Mouse (Mus musculus) neural tube, embryonic 14.5 days (tissue): ENCODE measurements around the gene Olfr101. TPM values are rescaled to one million over a fixed set of nuclear protein-coding genes. Genes with fewer than 3 reads are reported as not detected.

Source experiments
- ATAC-seq: fragments of 200-750 bp; cut with Nextera tagmentation; 2 replicates; pipeline ENCODE4 v1.8.0; 2017; ENCODE audit warnings: low read depth, mild to moderate bottlenecking, moderate TSS enrichment, moderate library complexity
- H3K27ac ChIP-seq: fragments of 300-500 bp; sonication (generic); 2 replicates; pipeline ENCODE4 v1.5.1; 2014; ENCODE audit warnings: low read depth, mild to moderate bottlenecking, control low read depth, low read length, moderate library complexity, mixed read lengths
- H3K27me3 ChIP-seq: fragments of 300-500 bp; sonication (generic); 2 replicates; pipeline ENCODE4 v1.6.1; 2014; ENCODE audit warnings: low read length; ENCODE audit not compliant: control insufficient read depth, insufficient read depth
- H3K36me3 ChIP-seq: fragments of 300-500 bp; sonication (generic); 2 replicates; pipeline ENCODE4 v1.6.1; 2014; ENCODE audit warnings: low read length, mixed read lengths; ENCODE audit not compliant: control insufficient read depth, insufficient read depth
- H3K4me1 ChIP-seq: fragments of 300-500 bp; sonication (generic); 2 replicates; pipeline ENCODE4 v1.6.1; 2014; ENCODE audit warnings: low read length; ENCODE audit not compliant: control insufficient read depth, insufficient read depth
- H3K4me2 ChIP-seq: fragments of 300-500 bp; sonication (generic); 2 replicates; pipeline ENCODE4 v1.6.1; 2014; ENCODE audit warnings: mild to moderate bottlenecking, low read depth, low read length, control low read depth
- H3K4me3 ChIP-seq: fragments of 300-500 bp; sonication (generic); 2 replicates; pipeline ENCODE4 v1.5.1; 2014; ENCODE audit warnings: low read depth, low read length, control low read depth, mixed read lengths
- H3K9ac ChIP-seq: fragments of 300-500 bp; sonication (generic); replicated peaks from 2 replicates; pipeline ENCODE4 v1.6.1; 2014; ENCODE audit warnings: low read depth, mild to moderate bottlenecking, control low read depth, low read length, mixed read lengths
- H3K9me3 ChIP-seq: fragments of 300-500 bp; sonication (generic); 2 replicates; pipeline ENCODE4 v1.6.1; 2016; ENCODE audit warnings: low read length; ENCODE audit not compliant: control insufficient read depth
- WGBS: fragments of 180-500 bp; shearing (Covaris S2); extraction: QIAGEN DNeasy Blood & Tissue Kit; methylation state at CpG from one replicate; pipeline ENCODE4 v1.1.7; 2014; 5-methylcytosine and 5-hydroxymethylcytosine counted together
- polyA plus RNA-seq: library from polyadenylated mRNA; unstranded; fragments of >200 nt; fragmentation: Nextera tagmentation; extraction: Ambion mirVana; gene quantifications from 2 replicates; pipeline ENCODE4 v1.2.1, GENCODE M21; 2014

Gene Olfr101
- not detected in 2 replicates for polyA plus RNA-seq

GRCm38 (mm10) chr17:37304213-37304612 is at the start of gene Olfr101:
TSS of gene Olfr101 (minus strand) at chr17:37304313.
- no peak for ATAC-seq
- no peak within 1 kb of the TSS for H3K4me2 ChIP-seq
- WGBS, result 85% methylated on average over 4 of the region's 4 CpGs
- no peaks in the 10 kb centered on the region for H3K27me3 ChIP-seq
- H3K4me1 ChIP-seq, result no peaks in the 10 kb centered on the region
- no peaks in the 10 kb centered on the region for H3K36me3 ChIP-seq
- H3K27ac ChIP-seq, result no peak within 1 kb of the TSS
- H3K9ac ChIP-seq, result no peak within 1 kb of the TSS
- no peak within 1 kb of the TSS for H3K4me3 ChIP-seq
- no peaks in the 10 kb centered on the region for H3K9me3 ChIP-seq

- H3K9me3 ChIP-seq, result no peaks in the 10 kb centered on the region
- H3K36me3 ChIP-seq, result no peaks in the 10 kb centered on the region
- no peak within 1 kb of the TSS for H3K9ac ChIP-seq
- H3K4me1 ChIP-seq, result no peaks in the 10 kb centered on the region
- no peak for ATAC-seq
- H3K27me3 ChIP-seq, result no peaks in the 10 kb centered on the region
- no peak within 1 kb of the TSS for H3K27ac ChIP-seq
- WGBS, result 91% methylated on average over 2 of the region's 2 CpGs
- H3K4me2 ChIP-seq, result no peak within 1 kb of the TSS
- H3K4me3 ChIP-seq, result no peak within 1 kb of the TSS
Measured at GRCm38 (mm10) chr17:37339598-37339997, 35.5 kb upstream of the Olfr101 start, which contains the start of gene Olfr103. TSS of gene Olfr103 (minus strand) at chr17:37339698.

- ATAC-seq, result no peak
- Histone ChIP-seq H3K9ac (no peak within 1 kb of the TSS), H3K4me2 (no peak within 1 kb of the TSS), H3K36me3 (no peaks in the 10 kb centered on the region), H3K4me1 (no peaks in the 10 kb centered on the region), H3K9me3 (no peaks in the 10 kb centered on the region), H3K4me3 (no peak within 1 kb of the TSS), H3K27ac (no peak within 1 kb of the TSS), H3K27me3 (no peaks in the 10 kb centered on the region)
Measured at GRCm38 (mm10) chr17:37316954-37317353, 12.8 kb upstream of the Olfr101 start, which contains the start of gene Olfr102. TSS of gene Olfr102 (minus strand) at chr17:37317054.

GRCm38 (mm10) chr17:37310146-37310699 is 6.1 kb upstream of the Olfr101 start:
- Histone ChIP-seq H3K4me2 (no peak overlapping the region), H3K36me3 (no peaks in the 10 kb centered on the region), H3K27me3 (no peaks in the 10 kb centered on the region), H3K27ac (no peak overlapping the region), H3K9ac (no peak overlapping the region), H3K9me3 (no peaks in the 10 kb centered on the region), H3K4me3 (no peak overlapping the region), H3K4me1 (no peaks in the 10 kb centered on the region)
- ATAC-seq, result no peak
- 52% methylated on average over 2 of the region's 2 CpGs for WGBS

GRCm38 (mm10) chr17:37308483-37308882 is 4.4 kb upstream of the Olfr101 start:
- 38% methylated on average over 4 of the region's 4 CpGs for WGBS
- no peak for ATAC-seq
- no peaks in the 10 kb centered on the region for H3K9me3 ChIP-seq
- no peak overlapping the region for H3K4me2 ChIP-seq
- no peak overlapping the region for H3K4me3 ChIP-seq
- H3K27me3 ChIP-seq, result no peaks in the 10 kb centered on the region
- H3K4me1 ChIP-seq, result no peaks in the 10 kb centered on the region
- H3K9ac ChIP-seq, result no peak overlapping the region
- H3K27ac ChIP-seq, result no peak overlapping the region
- H3K36me3 ChIP-seq, result no peaks in the 10 kb centered on the region

- Histone ChIP-seq H3K27ac (no peak within 1 kb of the TSS), H3K9me3 (no peaks in the 10 kb centered on the region), H3K36me3 (no peaks in the 10 kb centered on the region), H3K4me3 (no peak within 1 kb of the TSS), H3K4me2 (no peak within 1 kb of the TSS), H3K27me3 (no peaks in the 10 kb centered on the region), H3K4me1 (no peaks in the 10 kb centered on the region), H3K9ac (no peak within 1 kb of the TSS)
- WGBS, result 76% methylated on average over 1 of the region's 1 CpGs
- ATAC-seq, result no peak
Measured at GRCm38 (mm10) chr17:37283360-37283759, 20.8 kb downstream of the Olfr101 start, which contains the start of gene Olfr99. TSS of gene Olfr99 (minus strand) at chr17:37283460.

GRCm38 (mm10) chr17:37280331-37280730 is 23.8 kb downstream of the Olfr101 start:
- Histone ChIP-seq H3K9ac (no peak overlapping the region), H3K36me3 (no peaks in the 10 kb centered on the region), H3K27me3 (no peaks in the 10 kb centered on the region), H3K4me3 (no peak overlapping the region), H3K4me1 (no peaks in the 10 kb centered on the region), H3K27ac (no peak overlapping the region), H3K4me2 (no peak overlapping the region), H3K9me3 (no peaks in the 10 kb centered on the region)
- WGBS, result 96% methylated on average over 1 of the region's 1 CpGs
- ATAC-seq, result no peak

- H3K9me3 ChIP-seq, result no peaks in the 10 kb centered on the region
- ATAC-seq, result no peak
- H3K4me3 ChIP-seq, result no peak overlapping the region
- no peak overlapping the region for H3K27ac ChIP-seq
- no peak overlapping the region for H3K4me2 ChIP-seq
- H3K27me3 ChIP-seq, result no peaks in the 10 kb centered on the region
- no peaks in the 10 kb centered on the region for H3K36me3 ChIP-seq
- no peaks in the 10 kb centered on the region for H3K4me1 ChIP-seq
- no peak overlapping the region for H3K9ac ChIP-seq
Measured at GRCm38 (mm10) chr17:37276573-37276972, 27.5 kb downstream of the Olfr101 start.

GRCm38 (mm10) chr17:37275626-37276248 is 28.4 kb downstream of the Olfr101 start:
- no peaks in the 10 kb centered on the region for H3K36me3 ChIP-seq
- H3K4me2 ChIP-seq, result no peak overlapping the region
- H3K9me3 ChIP-seq, result no peaks in the 10 kb centered on the region
- no peak overlapping the region for H3K27ac ChIP-seq
- no peak for ATAC-seq
- H3K4me1 ChIP-seq, result no peaks in the 10 kb centered on the region
- no peaks in the 10 kb centered on the region for H3K27me3 ChIP-seq
- H3K9ac ChIP-seq, result no peak overlapping the region
- 92% methylated on average over 2 of the region's 2 CpGs for WGBS
- no peak overlapping the region for H3K4me3 ChIP-seq
